Mouse (Mus musculus) erythroblast, embryonic 14.5 days (primary cell): Measurements from ENCODE around the gene Sdk1.

Source experiments
- GATA1 ChIP-seq: IDR thresholded peaks from 2 replicates; pipeline ENCODE4 v1.6.1; 2012; ENCODE audit warnings: low read length, inconsistent platforms, mixed read lengths
- TAL1 ChIP-seq: IDR thresholded peaks from 3 replicates; pipeline ENCODE4 v1.6.1; 2012; ENCODE audit warnings: low read length, inconsistent platforms, mixed read lengths

DNA sequence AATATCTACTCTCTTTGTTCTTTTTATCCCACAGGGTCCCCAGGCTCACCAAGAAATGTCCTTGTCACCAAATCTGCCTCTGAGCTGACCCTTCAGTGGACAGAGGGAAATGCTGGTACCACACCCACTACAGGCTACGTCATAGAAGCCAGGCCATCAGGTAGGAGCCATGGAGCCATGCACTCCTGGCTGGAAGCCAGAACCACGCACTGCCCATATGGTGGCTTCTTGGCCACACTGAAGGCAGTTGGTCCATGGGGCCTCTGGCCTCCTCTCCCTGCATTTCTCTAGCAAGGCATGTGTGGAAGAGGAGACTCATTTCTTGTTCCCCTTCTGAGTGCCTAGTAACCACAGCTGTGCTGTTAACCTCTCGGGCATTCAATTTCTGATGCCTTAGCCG is 932.3 kb downstream of the Sdk1 start:
- TF ChIP-seq GATA1 (no peak), TAL1 (no peak)
